Mouse (Mus musculus): ENCODE measurements around the gene Fyb2.

DNA sequence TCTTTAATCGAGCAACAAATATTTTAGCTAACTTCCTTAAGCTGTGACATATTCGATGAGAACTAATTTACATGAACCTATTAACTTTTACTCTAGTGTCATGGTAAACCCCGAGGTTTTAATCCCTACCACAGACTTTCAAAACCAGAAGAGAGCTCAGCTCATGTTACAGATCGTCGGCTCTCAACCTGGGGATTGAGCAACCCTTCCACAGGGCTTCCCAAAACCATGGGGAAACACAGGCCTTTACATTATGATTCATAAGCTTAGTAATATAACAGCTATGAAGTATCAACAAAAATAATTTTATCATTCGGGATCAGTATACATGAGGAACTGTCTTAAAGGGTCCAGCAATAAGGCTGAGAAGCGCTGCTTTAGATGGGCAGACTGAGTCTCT, 15.9 kb downstream of the Fyb2 start:
- TF ChIP-seq POLR2A (IDR thresholded peaks at IDR 0.05; ENCODE audit: borderline replicate concordance, low read depth, low read length): no peak
- TF ChIP-seq CTCF (IDR thresholded peaks at IDR 0.05; ENCODE audit: low read depth, low read length): no peak
